Mouse (Mus musculus): ENCODE data around the gene 4933407L21Rik.

- TF ChIP-seq CTCF (IDR thresholded peaks at IDR 0.05; ENCODE audit: borderline replicate concordance, control insufficient read depth, extremely low read depth, insufficient read depth, low read length, poor library complexity) (no peak), POLR2A (IDR thresholded peaks at IDR 0.05; ENCODE audit: control insufficient read depth, extremely low read depth, insufficient read depth, low read length, poor library complexity) (no peak)
Measured at GRCm38 (mm10) chr1:85962081-85962480, 33.8 kb downstream of the 4933407L21Rik start.
